Mouse (Mus musculus): ENCODE results near the gene 1700001K19Rik. TPM values are rescaled to one million over a fixed set of nuclear protein-coding genes. Genes with fewer than 3 reads are reported as not detected.
"Not testable (repeated sequence)": the region's sequence is repeated elsewhere in the genome, so short reads cannot be mapped to it uniquely, and the experiment has no call there.

1700001K19Rik gene
- not detected for total RNA-seq (2021)
- long read RNA-seq, experiment 1 = 0 reads
- long read RNA-seq, experiment 2 = 0 reads

DNA sequence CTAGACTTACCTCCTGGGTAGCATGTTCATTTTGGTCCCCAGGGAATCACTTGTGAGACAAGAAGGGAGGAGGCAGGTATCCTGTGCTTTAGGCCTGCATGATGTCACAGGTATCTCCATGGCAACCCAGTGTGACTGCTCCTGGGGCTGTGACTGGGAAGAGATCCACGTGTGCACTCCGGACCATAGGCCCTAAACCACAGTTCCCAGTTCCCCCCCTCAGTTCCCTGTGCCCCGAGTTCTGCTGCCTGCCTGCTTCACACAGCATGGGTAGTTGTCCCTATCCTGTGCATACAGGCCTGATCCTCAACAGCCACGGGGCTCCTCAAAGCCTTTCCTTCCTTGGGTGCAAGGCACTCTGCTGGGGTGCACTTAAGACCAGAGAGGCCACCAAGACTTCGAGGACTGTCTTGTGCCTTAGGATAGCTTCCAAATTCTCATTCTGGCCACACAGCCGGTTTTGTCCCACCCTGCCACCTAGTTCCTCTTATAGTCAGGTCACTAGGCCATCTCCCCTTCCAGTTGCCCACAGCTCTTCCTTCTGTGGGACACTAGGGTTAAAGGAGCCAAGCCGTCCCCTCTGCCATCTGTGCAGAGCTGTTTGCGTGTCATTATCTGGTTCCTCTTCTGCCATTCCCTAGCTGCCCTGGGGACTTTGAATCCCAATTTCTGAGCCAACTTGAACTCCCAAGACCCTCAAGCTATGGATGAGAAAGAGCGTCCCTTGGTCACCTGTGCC lies at the start of gene 1700001K19Rik:
Gene 1700001K19Rik (minus strand): TSS at position 59 of the 739 bp plus-strand sequence.
- no peak for DNase-seq (ENCODE audit: low spot score in 2 of 2)

GRCm38 (mm10) chr12:110726428-110726827 lies 44.0 kb upstream of the 1700001K19Rik start:
- no peak for DNase-seq (ENCODE audit: low spot score in 2 of 2)

- DNase-seq (ENCODE audit: low spot score in 2 of 2) = no peak
Observed at GRCm38 (mm10) chr12:110725489-110725888, 43.1 kb upstream of the 1700001K19Rik start.

DNA sequence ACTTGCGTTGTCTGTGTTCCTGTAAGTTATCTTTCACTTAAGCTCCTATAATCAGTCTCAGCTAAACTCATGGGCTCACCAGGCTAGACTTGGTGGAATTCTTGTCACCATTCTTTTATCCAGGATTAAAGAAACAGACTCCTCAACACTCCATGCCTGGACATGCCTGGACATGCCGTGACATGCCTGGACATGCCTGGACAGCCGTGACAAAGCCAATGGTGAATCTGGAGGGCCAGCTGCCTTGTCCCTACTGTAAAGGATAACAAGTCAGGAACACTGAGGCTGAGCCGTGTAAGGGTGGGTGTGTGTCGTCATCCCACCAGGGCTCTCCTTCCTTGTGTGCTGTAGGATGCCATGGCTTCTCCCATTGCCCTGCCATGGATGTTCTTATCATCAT lies 42.6 kb upstream of the 1700001K19Rik start:
- DNase-seq (ENCODE audit: low spot score in 2 of 2) = no peak

DNA sequence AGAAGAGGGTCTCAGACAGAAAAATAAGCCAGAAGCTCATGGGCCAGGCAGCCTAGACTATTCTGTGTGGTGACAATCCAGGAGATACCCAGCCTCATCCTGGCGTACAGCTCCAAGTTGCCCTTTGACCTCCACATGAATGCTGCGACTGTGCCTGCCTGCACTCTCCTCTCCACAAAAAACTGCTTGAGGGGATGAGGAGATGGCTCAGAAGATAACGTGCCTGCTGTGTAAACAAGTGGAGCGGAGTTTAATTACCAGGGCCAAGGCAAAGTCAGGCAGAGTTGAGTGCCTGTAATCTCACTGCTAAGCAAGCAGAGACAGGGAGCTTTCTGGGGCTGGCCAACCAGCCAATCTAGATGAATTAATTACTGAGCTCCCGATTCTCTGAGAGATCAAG lies 33.6 kb upstream of the 1700001K19Rik start:
- DNase-seq (ENCODE audit: low spot score in 2 of 2) = no peak

- DNase-seq (ENCODE audit: low spot score in 2 of 2) = no peak
Observed at GRCm38 (mm10) chr12:110714215-110714614, 31.8 kb upstream of the 1700001K19Rik start.

DNA sequence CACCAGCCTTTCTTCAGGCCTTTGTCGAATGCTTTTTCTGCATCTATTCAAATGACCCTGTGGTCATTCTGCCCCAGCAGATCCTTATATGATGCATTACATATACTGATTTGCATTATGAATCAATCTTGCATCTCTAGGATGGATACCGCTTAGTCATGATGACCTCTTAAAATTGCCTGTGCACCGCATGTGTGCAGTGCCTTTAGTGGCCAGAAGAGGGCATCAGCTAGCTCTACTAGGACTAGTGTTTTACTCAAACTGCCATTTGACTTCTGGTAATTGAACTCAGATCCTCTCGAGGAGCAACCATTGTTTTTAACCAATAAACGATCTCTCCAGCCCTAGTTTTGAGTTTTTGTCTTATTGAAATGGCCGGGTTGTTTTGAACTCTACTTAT lies 31.4 kb upstream of the 1700001K19Rik start:
- no peak for DNase-seq (ENCODE audit: low spot score in 2 of 2)

- DNase-seq (ENCODE audit: low spot score in 2 of 2) = no peak
Observed at GRCm38 (mm10) chr12:110711270-110711669, 28.9 kb upstream of the 1700001K19Rik start.

DNA sequence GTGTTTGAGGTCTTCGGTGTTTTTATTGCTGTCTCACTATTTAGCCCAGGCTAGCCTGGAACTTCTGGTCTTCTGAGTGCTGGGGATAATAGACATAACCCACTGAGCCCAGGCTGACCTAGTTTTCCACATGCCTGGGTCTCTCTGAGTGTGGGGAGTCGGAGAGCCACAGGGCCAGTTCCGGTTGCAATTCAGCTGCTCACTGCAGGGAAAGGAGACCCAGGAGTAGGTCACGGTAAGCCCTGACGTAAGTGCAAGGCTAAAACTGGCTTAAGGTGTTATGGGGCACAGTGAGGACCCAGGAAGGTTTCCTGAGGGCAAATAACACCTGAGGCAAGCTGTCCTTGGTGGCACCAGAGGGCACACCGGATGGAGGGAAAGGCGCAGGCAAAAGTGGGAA lies 25.0 kb upstream of the 1700001K19Rik start:
- no peak for DNase-seq (ENCODE audit: low spot score in 2 of 2)

GRCm38 (mm10) chr12:110706337-110707231 lies 24.2 kb upstream of the 1700001K19Rik start:
- peak; percentile 55 to 60 for DNase-seq (ENCODE audit: low spot score in 2 of 2)

DNA sequence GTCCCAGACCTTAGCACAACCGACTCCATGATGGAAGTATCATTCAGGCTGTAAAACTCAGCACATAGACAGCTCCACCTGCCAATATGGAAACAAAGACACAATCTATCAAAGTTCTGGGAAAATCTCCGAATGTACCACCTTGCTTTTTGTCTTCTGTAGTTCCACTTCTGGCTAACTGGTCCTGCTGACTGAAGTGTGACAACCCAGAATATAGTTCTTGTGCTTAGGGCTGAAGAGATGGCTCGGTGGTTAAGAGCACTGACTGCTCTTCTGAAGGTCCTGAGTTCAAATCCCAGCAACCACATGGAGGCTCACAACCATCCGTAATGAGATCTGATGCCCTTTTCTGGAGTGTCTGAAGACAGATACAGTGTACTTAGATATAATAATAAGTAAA lies 23.0 kb upstream of the 1700001K19Rik start:
- DNase-seq (ENCODE audit: low spot score in 2 of 2) = not testable (repeated sequence)

DNA sequence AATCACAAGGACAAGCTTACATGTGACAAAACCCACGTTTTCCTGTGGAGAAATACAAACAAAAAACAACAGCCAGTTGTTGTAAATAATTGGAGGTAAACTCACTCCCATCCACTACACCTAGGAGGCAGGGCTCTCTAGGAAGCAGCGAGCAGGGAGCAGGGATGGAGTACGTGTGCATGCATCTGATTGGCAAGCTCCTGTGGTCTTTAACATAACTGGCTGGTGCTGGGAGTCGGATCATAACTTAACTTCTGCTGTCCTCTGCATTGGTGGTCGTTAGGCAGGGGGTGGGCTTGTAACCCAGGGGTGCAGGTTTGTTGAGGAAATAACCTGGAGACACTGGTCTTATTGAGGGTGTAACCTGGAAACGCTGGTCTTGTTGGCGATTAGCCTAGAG lies 21.3 kb upstream of the 1700001K19Rik start:
- DNase-seq (ENCODE audit: low spot score in 2 of 2) = no peak

DNA sequence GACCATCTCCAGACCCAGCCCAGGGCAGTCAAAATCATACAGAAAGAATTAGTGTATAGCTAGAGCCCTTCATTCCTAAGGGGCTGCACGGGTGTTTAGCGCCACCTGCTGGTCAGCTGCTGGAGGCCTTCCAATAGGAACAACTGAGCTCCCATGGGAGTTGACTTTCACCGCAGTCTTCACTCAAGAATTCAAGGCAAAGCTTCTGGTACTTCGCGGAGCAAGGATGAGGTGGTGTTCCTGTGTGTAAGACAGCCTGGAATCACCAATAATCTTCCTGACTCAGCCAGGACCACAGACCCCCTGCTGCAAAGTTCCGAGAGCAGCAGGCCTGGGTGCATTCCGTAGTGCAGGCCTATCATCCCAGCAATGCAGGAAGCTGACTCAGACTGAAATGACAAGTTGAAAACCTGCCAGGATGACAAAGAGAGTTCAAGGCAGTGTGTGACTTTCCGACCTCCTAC lies 20.6 kb upstream of the 1700001K19Rik start:
- DNase-seq (ENCODE audit: low spot score in 2 of 2) = peak; percentile 92

DNA sequence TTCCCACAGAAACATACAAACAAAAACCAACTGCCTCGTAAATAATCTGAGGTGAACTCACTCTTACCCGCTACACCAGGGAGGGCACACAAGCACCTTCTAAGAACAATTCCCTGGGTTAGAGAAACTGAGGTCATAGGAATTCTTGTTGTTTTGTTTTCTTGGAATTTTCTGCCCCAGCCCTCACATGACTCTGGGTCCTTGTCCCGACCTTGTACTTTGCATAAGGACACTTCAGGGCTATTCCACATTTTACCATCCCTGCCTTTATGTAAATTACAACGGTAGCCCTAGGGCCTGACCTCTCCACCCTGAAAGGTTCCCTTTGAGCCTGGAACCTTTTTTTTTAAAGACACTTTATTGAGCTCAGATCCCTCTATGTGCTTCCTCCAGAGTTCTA lies 20.1 kb upstream of the 1700001K19Rik start, which contains the start of gene Hsp90aa1:
Gene Hsp90aa1 (minus strand): TSS at position 173 of the 400 bp plus-strand sequence.
- no peak for DNase-seq (ENCODE audit: low spot score in 2 of 2)

- not testable (repeated sequence) for DNase-seq (ENCODE audit: low spot score in 2 of 2)
Observed at GRCm38 (mm10) chr12:110701363-110701762, 18.9 kb upstream of the 1700001K19Rik start.

DNA sequence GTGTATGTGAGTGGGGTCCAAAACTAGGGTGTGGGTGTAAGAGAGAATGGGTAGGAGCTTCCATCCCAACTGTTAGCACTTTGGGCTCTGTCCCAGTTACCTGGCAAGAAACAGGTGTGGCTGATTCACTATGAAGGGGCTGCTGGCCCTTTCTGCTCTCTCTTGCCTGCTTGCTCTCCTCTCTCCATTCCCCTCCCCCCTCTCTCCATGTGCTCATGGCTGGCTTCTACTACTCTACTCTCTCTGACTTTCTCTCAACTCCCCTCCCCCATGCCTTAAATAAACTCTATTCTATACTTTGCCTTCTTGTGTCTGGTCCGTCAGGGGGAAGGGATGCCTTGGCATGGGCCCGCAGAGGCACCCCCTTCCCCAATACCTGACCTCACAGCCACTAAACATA lies 18.3 kb upstream of the 1700001K19Rik start:
- DNase-seq (ENCODE audit: low spot score in 2 of 2) = no peak

- DNase-seq (ENCODE audit: low spot score in 2 of 2) = no peak
Observed at GRCm38 (mm10) chr12:110699171-110699547, 16.7 kb upstream of the 1700001K19Rik start.

DNA sequence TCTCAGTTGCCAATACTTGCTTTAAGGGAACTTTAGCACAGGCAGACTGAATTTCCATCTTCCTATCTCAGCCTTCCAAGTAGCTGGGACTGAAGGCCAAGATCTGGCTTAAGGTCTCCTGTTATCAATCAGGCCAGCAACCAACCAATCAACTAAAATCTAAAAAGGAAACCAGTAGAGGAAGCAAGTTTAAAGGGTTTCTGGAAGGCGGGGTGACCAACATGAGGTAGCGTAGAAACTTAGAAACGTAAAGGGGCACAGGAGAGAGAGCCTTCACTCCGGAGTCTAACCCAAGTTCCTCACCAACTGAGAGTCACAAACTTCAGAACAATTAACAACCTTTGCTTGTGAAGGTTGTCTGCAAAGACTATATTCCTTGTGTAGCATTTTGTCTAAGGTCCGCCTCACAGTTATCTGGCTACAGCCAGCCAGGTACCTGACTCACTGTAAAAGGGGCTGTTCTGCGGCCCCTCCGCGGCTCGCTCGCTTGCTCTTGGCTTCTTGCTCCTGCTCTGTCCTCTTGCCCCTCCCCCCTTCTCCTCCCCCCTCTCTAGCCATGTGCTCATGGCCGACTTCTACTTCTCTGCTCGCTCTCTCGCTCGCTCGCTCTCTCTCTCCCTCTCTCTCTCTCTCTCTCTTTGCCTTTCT lies 16.2 kb upstream of the 1700001K19Rik start:
- DNase-seq (ENCODE audit: low spot score in 2 of 2) = no peak

GRCm38 (mm10) chr12:110698080-110698479 lies 15.7 kb upstream of the 1700001K19Rik start:
- no peak for DNase-seq (ENCODE audit: low spot score in 2 of 2)

GRCm38 (mm10) chr12:110697457-110697856 lies 15.0 kb upstream of the 1700001K19Rik start:
- DNase-seq (ENCODE audit: low spot score in 2 of 2) = no peak

DNA sequence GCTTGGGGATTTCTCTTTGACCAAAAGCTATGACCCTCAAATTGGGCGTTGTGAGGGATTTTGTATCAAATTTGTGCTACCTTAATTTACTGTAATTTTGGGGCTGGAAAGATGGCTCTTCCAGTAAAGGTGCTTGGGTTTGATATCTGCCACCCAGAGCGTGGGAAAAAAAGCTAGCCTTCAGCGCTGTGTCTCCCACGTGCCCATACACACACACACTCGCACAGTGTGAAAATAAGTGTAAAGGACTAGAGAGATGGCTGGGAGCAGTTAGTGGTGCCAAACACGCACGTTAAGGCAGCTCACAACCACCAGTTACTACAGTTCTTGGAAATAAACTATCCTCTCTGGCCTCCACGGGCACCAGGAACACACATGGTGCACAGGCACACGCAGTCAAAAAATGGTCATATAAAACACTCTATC lies 14.6 kb upstream of the 1700001K19Rik start:
- no peak for DNase-seq (ENCODE audit: low spot score in 2 of 2)
